Mouse (Mus musculus) olfactory bulb, adult 2 months (tissue): ENCODE data around the gene Entpd1. TPM values are rescaled to one million over a fixed set of nuclear protein-coding genes. Genes with fewer than 3 reads are reported as not detected.
"Not testable (repeated sequence)": the region's sequence is repeated elsewhere in the genome, so short reads cannot be mapped to it uniquely, and the experiment has no call there.

Experiments
- H3K27ac ChIP-seq: fragments of 200-500 bp; 2 replicates; pipeline ENCODE4 v1.5.1; 2012; ENCODE audit warnings: low read depth, low read length; ENCODE audit not compliant: insufficient read depth
- H3K4me1 ChIP-seq: fragments of 200-500 bp; 2 replicates; pipeline ENCODE4 v1.6.1; 2012; ENCODE audit warnings: low read length; ENCODE audit not compliant: control insufficient read depth, insufficient read depth
- H3K4me3 ChIP-seq: fragments of 200-500 bp; 2 replicates; pipeline ENCODE4 v1.5.1; 2012; ENCODE audit warnings: mild to moderate bottlenecking, low read depth, low read length, moderate library complexity; ENCODE audit not compliant: insufficient read depth
- CTCF ChIP-seq: fragments of 200-500 bp; IDR thresholded peaks from 2 replicates; pipeline ENCODE4 v1.5.1; 2012; ENCODE audit warnings: low read depth, mild to moderate bottlenecking, low read length, moderate library complexity; ENCODE audit not compliant: insufficient read depth
- POLR2A ChIP-seq: fragments of 200-500 bp; IDR thresholded peaks from 2 replicates; pipeline ENCODE4 v1.6.1; 2012; ENCODE audit warnings: mild to moderate bottlenecking, low read depth, low read length, moderate library complexity; ENCODE audit not compliant: insufficient read depth
- WGBS: fragments of 180-500 bp; shearing (Covaris S2); methylation state at CpG from one replicate; pipeline ENCODE4 v1.1.7; 2018; 5-methylcytosine and 5-hydroxymethylcytosine counted together
- polyA plus RNA-seq: library from polyadenylated mRNA; stranded (reverse); fragments of >200 nt; gene quantifications from 2 replicates; pipeline ENCODE4 v1.2.4, GENCODE M21; 2012; ENCODE audit warnings: low replicate concordance; ENCODE audit not compliant: missing spikeins, insufficient read depth, insufficient read length

The Entpd1 gene
- polyA plus RNA-seq, 1 experiment, result not detected

GRCm38 (mm10) chr19:40587491-40588292, 24.5 kb upstream of the Entpd1 start:
- no peak overlapping the region for H3K27ac ChIP-seq
- peak overlapping the region; percentile 88 for H3K4me3 ChIP-seq
- 2% methylated on average over 30 of the region's 30 CpGs for WGBS
- TF ChIP-seq POLR2A, result no peak
- TF ChIP-seq CTCF, result no peak
- peaks cover 8% of the 10 kb centered on the region for H3K4me1 ChIP-seq

- H3K4me1 ChIP-seq, result peaks cover 8% of the 10 kb centered on the region
- peak within 1 kb of the TSS; percentile 88 for H3K4me3 ChIP-seq
- no peak for TF ChIP-seq CTCF
- 0 out of 2 replicates have a peak, but pooled peaks have one; percentile 25 for TF ChIP-seq POLR2A
- no peak within 1 kb of the TSS for H3K27ac ChIP-seq
- WGBS, result under 1% methylated on average over 34 of the region's 34 CpGs
Measured at GRCm38 (mm10) chr19:40588293-40588654, 23.9 kb upstream of the Entpd1 start, which contains the start of gene Aldh18a1. Aldh18a1 (minus strand) TSS chr19:40588463.

DNA sequence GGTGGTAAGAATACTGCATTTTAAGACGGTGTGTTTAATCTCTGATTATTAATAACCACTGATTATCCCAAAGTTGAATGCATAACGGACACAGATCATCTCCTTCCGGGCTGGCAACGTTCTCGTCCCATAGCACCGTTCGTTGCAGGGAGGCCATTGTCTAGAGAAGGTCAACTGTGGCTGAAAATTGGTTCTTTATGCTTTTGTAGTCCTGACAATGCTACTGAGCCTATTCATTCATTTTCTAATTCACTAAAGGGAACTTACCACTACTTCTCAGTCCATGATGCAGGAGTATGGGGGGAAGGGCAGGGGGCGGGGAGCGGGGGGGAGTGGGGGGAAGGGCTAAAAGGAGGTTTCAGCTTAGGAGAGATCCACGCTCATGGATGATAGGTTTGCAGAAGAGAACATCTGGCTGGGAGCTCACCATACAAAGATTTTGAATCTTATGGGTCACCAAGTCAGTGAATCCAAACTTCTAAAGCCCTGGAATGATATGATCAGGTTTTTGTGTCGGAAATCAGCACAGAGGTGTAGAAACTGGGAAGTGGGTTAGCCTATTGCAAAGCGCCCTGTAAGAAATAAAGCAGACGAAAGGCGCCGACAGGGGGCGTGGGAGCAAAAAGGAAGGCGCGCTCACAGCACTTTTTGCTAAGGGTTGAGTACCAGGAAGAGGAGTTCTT, 23.2 kb upstream of the Entpd1 start:
- WGBS, result 1% methylated on average over 18 of the region's 18 CpGs
- Histone ChIP-seq H3K4me3 (peak overlapping the region; percentile 43), H3K4me1 (peaks cover 8% of the 10 kb centered on the region), H3K27ac (no peak overlapping the region)
- no peak for TF ChIP-seq POLR2A
- TF ChIP-seq CTCF, result peak; percentile 76

GRCm38 (mm10) chr19:40589530-40589880, 22.7 kb upstream of the Entpd1 start:
- 0% methylated on average over 10 of the region's 10 CpGs for WGBS
- TF ChIP-seq CTCF (no peak), POLR2A (no peak)
- Histone ChIP-seq H3K4me3 (peak overlapping the region; percentile 43), H3K4me1 (peaks cover 8% of the 10 kb centered on the region), H3K27ac (no peak overlapping the region)

DNA sequence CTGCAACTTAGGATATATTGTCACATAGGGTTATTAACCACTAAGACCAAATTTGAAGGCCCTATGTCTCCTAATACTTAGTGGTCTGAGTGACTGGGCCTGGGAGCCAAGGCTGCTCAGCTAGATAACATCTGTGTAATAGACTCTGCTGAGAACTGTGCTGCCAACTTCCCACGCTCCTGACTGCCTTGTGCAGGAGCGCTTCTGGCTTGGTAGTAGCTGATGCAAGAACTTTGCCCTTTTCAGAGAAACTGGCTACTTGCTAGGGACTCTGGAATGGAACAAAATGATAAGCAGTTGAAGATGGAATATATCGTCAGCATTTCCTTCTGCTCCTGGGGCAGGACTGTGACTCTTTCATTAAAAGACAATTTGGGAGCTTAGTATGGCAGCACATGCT, 16.9 kb upstream of the Entpd1 start:
- TF ChIP-seq CTCF (no peak), POLR2A (no peak)
- Histone ChIP-seq H3K4me1 (no peaks in the 10 kb centered on the region), H3K27ac (no peak overlapping the region), H3K4me3 (no peak overlapping the region)
- 83% methylated on average over 3 of the region's 3 CpGs for WGBS

- H3K27ac ChIP-seq, result no peak overlapping the region
- no peak overlapping the region for H3K4me3 ChIP-seq
- 54% methylated on average over 8 of the region's 8 CpGs for WGBS
- TF ChIP-seq CTCF (no peak), POLR2A (no peak)
- no peaks in the 10 kb centered on the region for H3K4me1 ChIP-seq
Measured at GRCm38 (mm10) chr19:40595831-40596230, 16.3 kb upstream of the Entpd1 start.

DNA sequence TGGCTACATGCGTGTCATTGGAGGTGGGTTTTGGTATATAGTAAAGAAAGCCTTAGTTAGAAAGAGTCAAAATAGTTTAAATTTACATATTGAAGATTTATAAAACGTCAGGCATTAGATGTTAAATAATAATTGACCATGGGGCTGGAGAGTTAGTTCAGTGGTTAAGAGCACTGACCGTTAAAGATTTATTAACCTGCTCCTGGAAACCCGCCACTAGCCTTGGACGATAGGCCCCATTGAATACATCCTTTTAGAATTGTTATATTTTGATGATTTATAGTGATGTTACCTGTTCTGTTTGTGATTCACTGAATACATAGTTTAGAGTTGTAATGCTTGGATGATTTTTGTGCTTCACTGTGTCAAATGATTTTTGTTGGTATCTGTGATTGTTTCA, 11.3 kb upstream of the Entpd1 start:
- WGBS, result 94% methylated on average over 5 of the region's 5 CpGs
- H3K4me1 ChIP-seq, H3K27ac ChIP-seq, H3K4me3 ChIP-seq: not testable (repeated sequence)

GRCm38 (mm10) chr19:40601870-40602269, 10.3 kb upstream of the Entpd1 start:
- no peak for TF ChIP-seq POLR2A
- no peak for TF ChIP-seq CTCF
- 93% methylated on average over 3 of the region's 3 CpGs for WGBS
- Histone ChIP-seq H3K4me1 (no peaks in the 10 kb centered on the region), H3K27ac (no peak overlapping the region), H3K4me3 (no peak overlapping the region)

DNA sequence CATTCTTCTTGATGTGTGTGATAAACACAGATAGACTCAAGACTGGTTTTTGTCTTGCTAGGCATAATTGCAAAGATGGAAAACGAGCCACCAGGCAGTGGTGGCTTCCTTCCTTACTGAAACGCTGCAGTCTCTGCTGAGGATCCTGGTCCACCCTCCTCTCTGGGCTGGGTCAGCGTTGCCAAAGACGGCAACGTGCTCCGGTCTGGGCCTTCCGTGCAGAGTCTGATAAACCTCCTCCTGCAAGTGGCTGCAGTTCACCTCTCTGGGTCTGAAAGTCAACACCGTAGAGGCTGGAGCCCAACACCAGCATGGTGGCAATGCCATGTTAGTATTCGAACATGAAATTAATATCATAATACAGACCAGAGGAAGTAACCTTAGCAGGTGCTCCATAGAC, 7.0 kb upstream of the Entpd1 start:
- TF ChIP-seq POLR2A (no peak), CTCF (no peak)
- Histone ChIP-seq H3K27ac (no peak overlapping the region), H3K4me1 (no peaks in the 10 kb centered on the region), H3K4me3 (no peak overlapping the region)
- WGBS, result 93% methylated on average over 9 of the region's 9 CpGs
